8 mouse cellular contexts compared by ENCODE assay signal in genomic region chr6:71632829-71633662, GRCm38 (mm10). TPM values are rescaled to one million over a fixed set of nuclear protein-coding genes. Genes with fewer than 3 reads are reported as not detected.
A peak's percentile ranks its signal among the peaks of the same experiment; 100 is the strongest.
DNase-seq lines count a peak whose midpoint lies in the region; ATAC-seq and TF ChIP-seq lines count a peak whose summit lies in the region.

Gene Kdm3a (minus strand): TSS chr6:71632990.

- peak; percentile 63 for TF ChIP-seq CTCF in kidney, postnatal 0 days (IDR thresholded peaks at IDR 0.05; ENCODE audit: low read depth)

- WGBS in heart, embryonic 12.5 days, result under 1% methylated on average over 63 of the region's 63 CpGs
- under 1% methylated on average over 60 of the region's 63 CpGs for WGBS in kidney, postnatal 0 days
- WGBS in liver, embryonic 11.5 days, result under 1% methylated on average over 61 of the region's 63 CpGs
- WGBS in stomach, embryonic 14.5 days, result under 1% methylated on average over 60 of the region's 63 CpGs

- H3K27ac ChIP-seq in heart, embryonic 12.5 days (ENCODE audit: poor library complexity, severe bottlenecking), result peak within 1 kb of the TSS; percentile 98
- peak within 1 kb of the TSS; percentile 100 for H3K27ac ChIP-seq in kidney, postnatal 0 days
- H3K27ac ChIP-seq in liver, embryonic 11.5 days (ENCODE audit: low read depth, low read length), result peak within 1 kb of the TSS; percentile 87
- H3K27ac ChIP-seq in stomach, embryonic 14.5 days (ENCODE audit: low read length), result peak within 1 kb of the TSS; percentile 98

- H3K4me2 ChIP-seq in heart, embryonic 12.5 days, result peak within 1 kb of the TSS; percentile 92
- H3K4me2 ChIP-seq in kidney, postnatal 0 days (ENCODE audit: low read length), result peak within 1 kb of the TSS; percentile 63
- H3K4me2 ChIP-seq in liver, embryonic 11.5 days, result peak within 1 kb of the TSS; percentile 66
- H3K4me2 ChIP-seq in stomach, embryonic 14.5 days (replicated peaks; ENCODE audit: low read depth, low read length), result peak within 1 kb of the TSS; percentile 78

- H3K36me3 ChIP-seq in heart, embryonic 12.5 days, result peaks cover 15% of the 10 kb centered on the region
- peaks cover 4% of the 10 kb centered on the region; the same call in 1 of the 2 replicates for H3K36me3 ChIP-seq in kidney, postnatal 0 days (ENCODE audit: insufficient read depth, low read length)
- peaks cover 3% of the 10 kb centered on the region; the same call in 1 of the 2 replicates for H3K36me3 ChIP-seq in liver, embryonic 11.5 days (ENCODE audit: control insufficient read depth, insufficient read depth, low read length)
- peaks cover 18% of the 10 kb centered on the region for H3K36me3 ChIP-seq in stomach, embryonic 14.5 days (ENCODE audit: control insufficient read depth, insufficient read depth, low read length)

- peaks cover 15% of the 10 kb centered on the region for H3K4me1 ChIP-seq in heart, embryonic 12.5 days (replicated peaks)
- H3K4me1 ChIP-seq in kidney, postnatal 0 days (replicated peaks; ENCODE audit: insufficient read depth, low read length), result peaks cover 12% of the 10 kb centered on the region
- peaks cover 8% of the 10 kb centered on the region; the same call in 1 of the 2 replicates for H3K4me1 ChIP-seq in liver, embryonic 11.5 days (replicated peaks; ENCODE audit: control insufficient read depth, insufficient read depth, low read length)
- peaks cover 21% of the 10 kb centered on the region; the same call in 1 of the 2 replicates for H3K4me1 ChIP-seq in stomach, embryonic 14.5 days (ENCODE audit: control insufficient read depth, insufficient read depth, low read length)

- peaks cover 5% of the 10 kb centered on the region; the same call in 1 of the 2 replicates for H3K27me3 ChIP-seq in heart, embryonic 12.5 days (replicated peaks)
- no peaks in the 10 kb centered on the region for H3K27me3 ChIP-seq in kidney, postnatal 0 days (ENCODE audit: insufficient read depth, low read length)
- H3K27me3 ChIP-seq in liver, embryonic 11.5 days (replicated peaks; ENCODE audit: control insufficient read depth, insufficient read depth, low read length), result 0 out of 2 replicates have a peak, but pooled peaks cover 6% of the 10 kb centered on the region
- no peaks in the 10 kb centered on the region for H3K27me3 ChIP-seq in stomach, embryonic 14.5 days (ENCODE audit: control insufficient read depth, insufficient read depth, low read length)

- H3K9ac ChIP-seq in heart, embryonic 12.5 days, result peak within 1 kb of the TSS; percentile 93
- peak within 1 kb of the TSS; percentile 88 for H3K9ac ChIP-seq in kidney, postnatal 0 days (ENCODE audit: low read depth, low read length)
- H3K9ac ChIP-seq in liver, embryonic 11.5 days (ENCODE audit: low read depth, low read length), result peak within 1 kb of the TSS; percentile 90
- peak within 1 kb of the TSS; percentile 87 for H3K9ac ChIP-seq in stomach, embryonic 14.5 days (replicated peaks; ENCODE audit: low read depth, low read length)

- DNase-seq in CD4-positive helper T cell, adult 2 months (ENCODE audit: low read depth, low spot score), result peak; percentile 99
- peak; percentile 98 for DNase-seq in brain, embryonic 18.5 days (ENCODE audit: low read depth, low spot score)
- peak; percentile 99 for DNase-seq in kidney, postnatal 0 days (ENCODE audit: low spot score)
- DNase-seq in liver, embryonic 11.5 days (ENCODE audit: low spot score), result peak; percentile 99
- peak; percentile 100 for DNase-seq in naive thymus-derived CD4-positive, alpha-beta T cell, adult 2 months (ENCODE audit: low read depth)

- H3K4me3 ChIP-seq in heart, embryonic 12.5 days, result peak within 1 kb of the TSS; percentile 79
- H3K4me3 ChIP-seq in kidney, postnatal 0 days (replicated peaks; ENCODE audit: low read depth, low read length), result peak within 1 kb of the TSS; percentile 93
- H3K4me3 ChIP-seq in liver, embryonic 11.5 days (ENCODE audit: low read depth, low read length), result peak within 1 kb of the TSS; percentile 88
- peak within 1 kb of the TSS; percentile 82 for H3K4me3 ChIP-seq in stomach, embryonic 14.5 days (ENCODE audit: low read depth, low read length)

- peak; percentile 91 for ATAC-seq in erythroid progenitor cell, adult 5-6 weeks (replicated peaks; ENCODE audit: low FRiP score, poor library complexity, severe bottlenecking)
- peak; percentile 97 for ATAC-seq in heart, embryonic 12.5 days (ENCODE audit: insufficient number of reproducible peaks, low FRiP score)
- ATAC-seq in kidney, postnatal 0 days (replicated peaks; ENCODE audit: low FRiP score, low read depth), result peak; percentile 96
- peak; percentile 92 for ATAC-seq in liver, embryonic 11.5 days (replicated peaks; ENCODE audit: low FRiP score)
- ATAC-seq in stomach, embryonic 14.5 days (ENCODE audit: insufficient number of reproducible peaks, insufficient read depth, low FRiP score, low read depth), result peak; percentile 94

- H3K9me3 ChIP-seq in heart, embryonic 12.5 days (replicated peaks), result no peaks in the 10 kb centered on the region
- H3K9me3 ChIP-seq in kidney, postnatal 0 days (replicated peaks; ENCODE audit: low read length), result no peaks in the 10 kb centered on the region
- H3K9me3 ChIP-seq in liver, embryonic 11.5 days (ENCODE audit: control insufficient read depth, low read length), result no peaks in the 10 kb centered on the region
- H3K9me3 ChIP-seq in stomach, embryonic 14.5 days (ENCODE audit: control insufficient read depth, low read depth, low read length), result no peaks in the 10 kb centered on the region

RNA-seq across cellular contexts. Expression of gene Kdm3a, which starts in this region (rescaled TPM):
- total RNA-seq in erythroid progenitor cell, adult 5-6 weeks (2015; ENCODE audit: low replicate concordance), result 40.2 and 46.9 TPM in 2 replicates
- total RNA-seq in erythroid progenitor cell, adult 5-6 weeks (2017; ENCODE audit: low replicate concordance), result 39.4 and 67.0 TPM in 2 replicates
- polyA plus RNA-seq in heart, embryonic 12.5 days (2016; fragmentation: Nextera tagmentation; extraction: Ambion mirVana), result 48.5 and 51.7 TPM in 2 replicates
- polyA plus RNA-seq in kidney, postnatal 0 days (2015; fragmentation: Nextera tagmentation; extraction: Ambion mirVana), result 25.6 and 26.4 TPM in 2 replicates
- polyA plus RNA-seq in liver, embryonic 11.5 days (2014; fragmentation: Nextera tagmentation; extraction: Ambion mirVana), result 28.9 and 31.6 TPM in 2 replicates
- polyA plus RNA-seq in stomach, embryonic 14.5 days (2014; fragmentation: Nextera tagmentation; extraction: Ambion mirVana), result 46.8 and 53.2 TPM in 2 replicates

Comparison
In these comparisons a context has a peak if more than half of its experiments do, and no peak if none do; other contexts are left out.
1. Peak in every context shown above with its lines: DNase-seq, ATAC-seq, H3K4me3 ChIP-seq and H3K27ac ChIP-seq.